Mouse (Mus musculus) myocyte (in vitro differentiated cells): ENCODE measurements at regions not wholly inside any gene's neighbourhood (a gene's known extent, or its start where the extent isn't known, plus 50 kb on each side); places are given as distances from the start of the nearest gene placed in this dataset.

Experiments used
- CEBPB ChIP-seq: IDR thresholded peaks from 2 replicates; pipeline ENCODE4 v1.6.1; 2011; ENCODE audit warnings: mild to moderate bottlenecking, moderate library complexity; ENCODE audit not compliant: poor library complexity, insufficient read depth, severe bottlenecking
- E2F4 ChIP-seq: IDR thresholded peaks from one replicate; pipeline ENCODE4 v1.6.1; 2011; ENCODE audit warnings: mild to moderate bottlenecking, control low read depth, moderate library complexity; ENCODE audit not compliant: insufficient read depth
- MYOD1 ChIP-seq, 3 experiments: IDR thresholded peaks; one replicate each; pipeline ENCODE4 v1.6.1; 2011; ENCODE audit warnings: control low read depth in 2 of 3, low read depth in 2 of 3, mild to moderate bottlenecking in 2 of 3, moderate library complexity in 1 of 3; ENCODE audit not compliant: insufficient read length in 2 of 3, control insufficient read depth in 1 of 3
- POLR2A ChIP-seq: IDR thresholded peaks from one replicate; pipeline ENCODE4 v1.6.1; 2011; ENCODE audit warnings: low read depth, mild to moderate bottlenecking, control low read depth, moderate library complexity; ENCODE audit not compliant: insufficient read length
- USF1 ChIP-seq: IDR thresholded peaks from one replicate; pipeline ENCODE4 v1.6.1; 2011; ENCODE audit warnings: low read depth, mild to moderate bottlenecking, control low read depth, moderate library complexity

- no peak for TF ChIP-seq CEBPB
- no peak for TF ChIP-seq USF1
- no peak for TF ChIP-seq MYOD1 (IDR thresholded peaks at IDR 0.05; ENCODE audit: control insufficient read depth in 1 of 3, insufficient read length in 2 of 3, low read depth in 2 of 3)
- TF ChIP-seq POLR2A, result no peak
- no peak for TF ChIP-seq E2F4
Observed at GRCm38 (mm10) chr10:66142413-66142812, 953.5 kb upstream of the Jmjd1c start.
